Mouse (Mus musculus) heart, postnatal 36 days (tissue): ENCODE results near the gene Vegfa. TPM values are rescaled to one million over a fixed set of nuclear protein-coding genes. Genes with fewer than 3 reads are reported as not detected.

Source experiments
- DNase-seq, 2 experiments: peaks; one replicate each; pipeline ENCODE4 v3.0.0; 2021 to 2022
- intact Hi-C: fragments of 180-260 bp; cut with DNase I; formaldehyde crosslinking; loops from one replicate; pipeline ENCODE4 v1.15.1; 2025
- total RNA-seq, 2 experiments: library from RNA; stranded (reverse); gene quantifications; 2 replicates each; pipeline ENCODE4 v1.2.3; 2021

Gene Vegfa
- total RNA-seq, 2 experiments from 2014 or later = 203 to 277 TPM

DNA sequence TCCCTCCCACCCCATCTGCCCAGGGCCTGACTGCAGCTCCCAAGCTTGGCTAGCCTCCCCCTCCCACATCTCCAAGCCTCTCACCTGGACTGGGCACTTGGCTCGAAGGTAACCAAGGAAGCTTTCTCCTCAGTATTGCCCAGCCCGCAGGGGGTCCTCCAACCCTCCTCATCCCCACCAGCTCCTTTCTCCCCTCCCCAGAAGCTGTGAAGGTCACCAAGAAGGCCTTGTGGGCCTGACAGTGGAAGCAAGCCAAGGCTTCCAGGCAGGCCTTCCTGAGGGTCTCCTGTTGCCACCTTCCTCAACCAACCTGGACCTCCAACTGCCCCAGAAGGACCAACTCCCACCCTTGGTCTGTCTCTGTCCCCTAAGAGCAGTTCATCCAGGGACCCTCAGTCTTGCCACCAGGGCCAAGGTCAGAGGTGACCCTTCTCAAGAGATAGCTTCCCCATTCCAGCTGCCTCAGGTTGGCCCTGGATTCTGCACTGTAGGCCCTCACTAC is 3.1 kb downstream of the Vegfa start:
- intact Hi-C loops = no loop called here
- DNase-seq = no peak

DNA sequence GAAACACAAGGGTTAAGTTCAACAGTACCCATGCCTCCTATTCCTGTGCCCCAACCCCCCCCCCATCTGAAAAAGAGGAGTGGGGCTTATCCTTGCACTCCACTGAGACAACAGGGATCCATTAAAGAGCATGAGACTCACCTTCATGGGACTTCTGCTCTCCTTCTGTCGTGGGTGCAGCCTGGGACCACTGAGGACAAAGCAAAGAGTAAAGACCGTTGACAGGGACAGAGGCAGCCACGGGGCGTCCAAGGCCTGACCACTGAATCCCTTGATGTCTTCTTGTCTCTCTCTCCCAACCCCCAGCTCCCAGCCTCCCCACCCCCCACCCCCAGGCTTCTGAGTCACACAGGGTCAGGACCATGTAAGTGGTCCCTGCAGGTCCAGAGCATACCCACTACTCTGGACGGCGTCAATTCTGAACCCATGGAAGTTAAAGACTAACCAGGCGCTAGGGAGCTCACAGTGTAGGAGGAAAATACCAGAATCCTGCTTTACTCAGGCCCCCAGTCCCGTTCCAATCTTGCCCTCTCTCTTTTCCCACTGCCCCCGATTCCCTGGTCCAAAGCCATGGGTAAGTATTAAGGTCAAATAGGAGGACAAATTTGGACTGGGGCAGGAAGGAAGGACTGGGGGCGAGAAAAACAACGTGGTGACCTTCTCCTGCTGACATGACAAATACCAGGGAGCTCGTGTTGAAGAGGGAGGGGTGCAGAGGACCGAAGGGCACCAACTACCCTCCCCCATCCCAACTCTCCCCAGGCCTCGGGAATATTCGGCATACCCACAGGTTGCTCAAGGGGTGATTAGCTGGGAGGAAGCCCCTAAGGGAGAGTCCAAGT is 3.7 kb downstream of the Vegfa start:
- DNase-seq = no peak

DNA sequence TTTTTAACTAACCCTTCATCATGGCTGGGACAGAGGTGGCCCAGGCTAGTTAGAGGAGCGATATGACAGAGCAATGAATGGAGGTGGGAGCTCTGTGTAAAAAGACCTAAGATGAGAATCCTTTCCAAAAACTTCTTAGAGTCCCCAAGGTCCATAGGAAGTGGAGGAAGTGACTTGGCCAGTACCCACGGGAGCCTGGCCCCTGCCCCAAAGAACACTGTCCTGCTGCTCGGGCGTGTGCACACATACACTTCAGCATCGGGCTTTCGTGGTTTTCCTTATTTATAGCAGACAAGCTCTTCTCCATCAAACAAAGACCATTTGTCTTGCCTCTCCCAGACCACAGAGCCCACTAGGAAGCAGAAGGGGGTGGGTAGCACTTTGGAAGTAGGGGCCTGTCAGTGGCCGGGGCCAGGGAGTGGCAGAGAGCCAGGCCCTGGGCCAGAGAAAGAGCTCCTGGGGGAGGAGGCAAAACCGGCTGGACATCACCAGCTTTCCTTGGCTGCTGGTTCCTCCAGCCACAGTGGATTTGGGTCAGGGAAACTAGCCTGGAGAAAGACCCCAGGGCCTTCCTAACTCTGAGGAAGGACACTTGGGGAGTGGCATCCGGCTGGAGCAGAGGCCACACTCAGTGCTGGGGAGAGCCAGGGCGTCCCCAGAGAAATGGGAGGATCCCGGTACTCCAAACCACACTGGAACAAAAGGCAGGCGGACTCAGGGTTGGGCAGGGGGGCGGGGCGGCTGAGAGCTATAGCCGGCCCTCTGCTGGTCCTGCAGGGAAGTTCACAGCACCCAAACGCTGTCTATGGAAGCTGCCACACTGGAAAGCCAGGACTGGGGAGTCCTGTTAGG is 4.9 kb downstream of the Vegfa start:
- intact Hi-C loops = loop anchor here (1.0 kb wide), 1 partner anchor 142 kb away; no protein-coding TSS in a partner anchor
- peak; percentile 76 to 78 for DNase-seq

More for the DNA sequence above, 3.7 kb downstream of the Vegfa start:
- intact Hi-C loops = no loop called here

DNA sequence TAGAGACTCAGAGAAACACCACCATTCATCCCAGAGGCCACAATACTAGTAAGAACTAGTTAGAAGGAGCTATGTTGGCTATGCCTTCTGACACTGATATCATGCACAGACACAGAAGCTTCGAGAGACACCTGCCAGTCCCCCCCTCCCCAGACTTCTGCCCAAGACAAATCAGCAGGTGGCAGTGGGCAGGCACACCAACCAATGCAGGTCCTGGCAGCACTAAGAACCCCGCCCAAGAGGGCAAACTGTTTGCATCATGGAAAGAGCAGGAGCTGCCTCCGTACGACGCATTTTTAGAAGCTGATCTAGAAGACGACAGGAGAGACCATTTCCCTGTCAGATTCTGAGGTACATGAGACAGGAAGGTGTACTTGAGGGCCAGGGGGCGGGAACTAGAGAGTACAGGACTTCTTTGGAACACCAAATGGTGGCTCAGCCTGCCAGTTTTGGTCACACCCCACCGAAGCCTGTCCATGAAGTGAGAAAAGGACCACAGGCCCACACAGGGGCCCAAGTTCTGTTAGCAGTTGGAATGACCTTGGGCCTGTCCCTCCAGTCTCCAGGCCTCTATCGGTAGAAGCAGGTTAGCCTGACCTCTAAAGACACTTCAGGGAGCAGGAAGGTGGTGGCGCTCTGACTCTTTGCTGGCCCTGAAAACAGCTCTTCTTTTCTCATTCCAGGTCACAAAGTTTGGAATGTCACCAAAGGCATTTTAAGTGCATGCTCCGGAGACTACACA is 6.1 kb downstream of the Vegfa start:
- no peak for DNase-seq
- intact Hi-C loops = no loop called here

DNA sequence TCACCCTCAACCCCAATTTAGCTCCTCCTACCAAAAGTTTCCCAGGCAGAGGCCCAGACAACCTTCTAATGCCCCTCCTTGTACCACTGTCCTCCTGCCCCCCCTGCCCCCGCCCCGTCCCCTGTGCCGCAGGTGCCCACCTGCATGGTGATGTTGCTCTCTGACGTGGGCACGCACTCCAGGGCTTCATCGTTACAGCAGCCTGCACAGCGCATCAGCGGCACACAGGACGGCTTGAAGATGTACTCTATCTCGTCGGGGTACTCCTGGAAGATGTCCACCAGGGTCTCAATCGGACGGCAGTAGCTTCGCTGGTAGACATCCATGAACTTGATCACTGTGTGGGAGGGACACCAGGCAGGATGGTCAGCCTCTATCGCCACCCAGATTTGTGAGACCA is 7.0 kb downstream of the Vegfa start:
- intact Hi-C loops = no loop called here

DNA sequence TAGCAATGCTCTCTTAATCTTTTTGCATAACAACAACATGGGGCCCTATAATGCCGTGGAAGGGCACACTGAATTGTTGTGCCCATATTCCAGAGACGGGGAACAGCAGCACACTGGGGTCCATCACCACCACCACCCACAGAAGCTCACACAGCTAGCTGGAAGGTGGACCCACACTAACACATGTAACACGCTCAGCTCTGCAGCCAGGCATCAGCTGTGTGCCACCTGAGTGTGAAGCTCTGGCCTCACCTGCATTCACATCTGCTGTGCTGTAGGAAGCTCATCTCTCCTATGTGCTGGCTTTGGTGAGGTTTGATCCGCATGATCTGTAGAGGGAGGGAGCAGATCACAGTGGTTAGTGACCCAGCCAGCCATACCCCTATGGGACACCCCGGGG is 8.0 kb downstream of the Vegfa start:
- intact Hi-C loops = no loop called here
- no peak for DNase-seq

More for the DNA sequence above, 7.0 kb downstream of the Vegfa start:
- no peak for DNase-seq

DNA sequence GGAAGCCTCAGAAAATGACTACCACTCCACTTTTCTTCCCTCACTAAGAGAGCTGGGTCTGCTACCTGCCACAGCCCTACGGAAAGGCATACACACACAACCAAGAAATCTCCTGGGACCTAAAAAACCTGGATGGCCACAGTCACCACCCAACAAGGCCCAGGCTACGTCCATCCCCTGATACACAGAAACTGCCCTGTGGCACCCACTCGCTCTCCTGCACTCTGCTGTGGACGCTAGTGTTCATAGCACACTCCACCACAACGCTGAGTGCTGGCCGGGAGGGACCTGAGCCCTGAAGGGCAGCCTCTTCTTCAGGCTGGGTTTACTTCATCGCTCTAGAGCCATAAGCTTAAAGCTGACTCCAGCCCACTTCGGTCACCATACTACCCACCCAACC is 8.6 kb downstream of the Vegfa start:
- DNase-seq = no peak

DNA sequence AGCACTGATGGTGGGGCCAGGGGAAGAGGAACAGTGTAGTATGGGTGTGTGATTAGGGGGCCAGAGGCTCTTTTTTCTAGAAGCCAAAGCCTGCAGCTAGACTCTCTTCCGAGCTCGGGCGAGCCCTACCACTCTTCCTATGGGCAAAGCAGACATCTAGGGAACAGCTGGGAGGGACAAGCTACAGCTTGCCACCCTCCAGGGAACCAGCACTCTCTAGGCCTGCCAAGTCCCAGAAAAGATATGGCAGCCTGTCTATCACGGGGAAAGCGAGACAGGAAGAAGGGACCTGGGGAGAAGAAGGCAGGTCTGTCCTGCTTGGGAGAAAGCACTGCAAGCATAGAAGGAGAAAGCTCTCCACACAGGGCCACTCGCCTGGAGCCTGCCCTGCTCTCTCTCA is 9.2 kb downstream of the Vegfa start:
- no peak for DNase-seq
- intact Hi-C loops = no loop called here

More for the DNA sequence above, 8.6 kb downstream of the Vegfa start:
- intact Hi-C loops = no loop called here

DNA sequence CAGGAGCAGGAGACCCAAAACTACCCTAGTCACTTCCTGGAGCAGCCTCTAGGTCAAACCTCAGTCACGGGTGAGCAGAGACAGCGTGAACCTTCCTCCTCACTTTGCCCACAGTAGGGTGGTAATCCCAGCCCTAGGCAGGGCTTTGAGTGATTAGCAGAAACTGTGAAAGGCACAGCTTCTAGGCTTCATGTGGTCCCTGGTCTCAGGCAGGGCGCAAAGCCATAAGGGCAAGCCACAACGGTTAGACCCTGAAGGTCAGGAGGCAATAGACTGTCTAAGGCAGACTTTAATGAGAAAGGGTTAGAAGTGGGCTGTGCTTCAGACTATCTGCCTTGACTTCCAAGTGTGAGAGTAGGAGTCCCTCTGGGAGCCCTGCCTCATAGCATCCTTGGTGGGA is 9.7 kb downstream of the Vegfa start:
- DNase-seq = no peak
- intact Hi-C loops = no loop called here

DNA sequence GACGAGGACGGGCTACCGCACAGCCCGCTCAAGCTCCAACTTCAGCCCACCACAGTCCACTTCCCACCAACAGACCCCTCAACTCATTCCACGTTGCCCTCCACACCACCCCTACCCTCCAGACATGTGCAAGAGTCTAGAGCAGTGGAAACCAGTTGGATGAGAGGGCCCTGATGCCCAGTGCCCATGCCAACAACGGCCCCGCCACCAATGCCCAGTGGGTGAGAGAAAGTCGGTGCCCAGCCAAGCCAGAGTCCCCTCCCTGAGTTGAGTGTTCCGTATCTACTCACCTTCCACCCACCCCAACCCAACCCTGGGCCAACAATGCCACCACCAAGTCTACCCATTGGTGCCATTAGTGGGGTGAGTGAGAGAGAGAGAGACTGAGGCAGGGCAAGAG is 10.4 kb downstream of the Vegfa start:
- no peak for DNase-seq
- intact Hi-C loops = no loop called here

DNA sequence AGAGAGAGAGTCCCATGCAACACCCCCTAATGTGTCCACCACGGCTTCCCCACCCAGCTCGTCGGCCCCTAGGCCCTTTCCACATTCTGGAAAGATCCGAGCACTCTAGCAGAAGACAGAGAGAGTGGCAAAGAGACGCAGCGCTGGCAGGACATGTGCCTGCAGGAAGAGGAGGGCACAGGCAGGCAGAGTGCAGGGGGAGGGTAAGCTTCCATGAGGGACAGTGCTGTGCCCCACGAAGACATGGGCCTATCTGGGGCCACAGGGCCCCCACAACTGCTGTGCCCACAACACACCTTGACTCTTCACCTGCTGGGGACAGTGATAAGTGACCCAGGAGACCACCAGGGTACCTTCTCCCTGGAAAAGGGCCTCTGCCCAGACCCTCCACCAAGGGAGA is 11.0 kb downstream of the Vegfa start:
- no peak for DNase-seq
- intact Hi-C loops = no loop called here

DNA sequence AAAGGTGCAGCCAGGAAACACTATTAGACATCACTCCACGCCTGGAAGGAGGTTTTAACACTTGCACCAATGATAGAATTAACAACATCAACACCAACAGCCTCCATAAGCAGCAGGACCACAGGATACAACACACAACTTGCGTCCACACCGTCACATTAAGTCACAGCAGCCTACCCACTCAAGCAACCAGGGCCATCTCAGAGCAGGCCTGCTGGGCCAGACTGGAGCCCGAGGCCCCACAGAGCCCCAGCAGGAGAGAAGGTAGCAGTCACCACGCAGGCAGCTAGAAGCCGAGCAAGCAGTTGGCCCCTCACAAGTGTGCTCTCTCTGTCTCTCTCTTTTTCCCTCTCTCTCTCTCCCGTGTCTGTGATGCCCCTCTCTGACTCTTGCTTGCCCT is 11.6 kb downstream of the Vegfa start:
- no peak for DNase-seq
- intact Hi-C loops = no loop called here

DNA sequence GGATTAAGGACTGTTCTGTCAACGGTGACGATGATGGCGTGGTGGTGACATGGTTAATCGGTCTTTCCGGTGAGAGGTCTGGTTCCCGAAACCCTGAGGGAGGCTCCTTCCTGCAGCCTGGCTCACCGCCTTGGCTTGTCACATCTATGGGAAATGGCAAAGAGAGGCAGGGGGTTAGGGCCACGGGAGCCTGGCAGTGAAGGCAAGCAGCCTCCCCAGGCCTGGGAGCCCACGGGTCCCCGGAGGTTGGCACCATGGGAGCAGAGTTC is 13.5 kb downstream of the Vegfa start:
- no peak for DNase-seq
- intact Hi-C loops = no loop called here

DNA sequence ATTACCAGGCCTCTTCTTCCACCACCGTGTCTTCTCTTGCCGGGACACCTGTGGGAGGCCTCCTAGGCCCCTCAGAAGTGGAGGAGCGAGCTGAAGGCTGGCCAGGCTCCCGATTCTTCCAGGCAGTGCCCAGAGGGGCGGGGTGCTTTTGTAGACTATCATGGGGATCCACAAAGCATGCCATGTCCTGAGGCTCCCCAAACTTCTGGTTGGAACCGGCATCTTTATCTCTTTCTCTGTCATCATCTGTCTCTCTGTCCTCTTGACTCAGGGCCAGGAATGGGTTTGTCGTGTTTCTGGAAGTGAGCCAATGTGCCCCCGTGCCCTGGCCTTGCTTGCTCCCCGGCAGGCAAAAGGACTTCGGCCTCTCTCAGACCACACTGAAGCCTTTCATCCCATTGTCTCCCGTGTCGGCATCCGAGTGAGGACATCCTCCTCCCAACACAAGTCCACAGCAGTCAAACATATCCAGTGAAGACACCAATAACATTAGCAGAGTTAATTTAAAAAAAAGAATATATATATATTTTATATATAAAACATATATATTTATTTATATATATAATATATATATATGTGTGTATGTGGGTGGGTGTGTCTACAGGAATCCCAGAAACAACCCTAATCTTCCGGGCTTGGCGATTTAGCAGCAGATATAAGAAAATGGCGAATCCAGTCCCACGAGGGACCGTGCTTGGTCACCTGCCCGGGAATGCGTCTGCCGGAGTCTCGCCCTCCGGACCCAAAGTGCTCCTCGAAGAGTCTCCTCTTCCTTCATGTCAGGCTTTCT is 14.0 kb downstream of the Vegfa start:
- DNase-seq = no peak
- intact Hi-C loops = no loop called here

DNA sequence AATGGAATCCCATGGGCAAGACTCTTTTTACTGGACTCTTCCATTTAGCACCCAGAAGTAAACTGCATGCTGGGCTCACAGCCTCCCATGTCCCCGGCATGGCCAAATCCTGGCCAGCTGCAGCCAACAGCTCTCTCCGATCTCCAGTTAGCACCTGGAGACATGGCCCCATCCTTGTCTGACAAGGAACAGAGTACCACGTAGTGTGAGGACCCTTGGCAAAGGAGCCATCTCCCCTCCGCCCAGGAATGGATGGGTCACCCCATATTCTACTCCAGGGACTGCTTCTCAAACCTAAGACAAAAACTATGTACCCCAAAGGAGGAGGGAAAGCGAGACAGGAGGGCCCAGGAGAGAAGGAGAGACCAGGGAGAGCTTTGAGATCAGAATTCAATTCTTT is 15.6 kb downstream of the Vegfa start:
- intact Hi-C loops = no loop called here
- no peak for DNase-seq

DNA sequence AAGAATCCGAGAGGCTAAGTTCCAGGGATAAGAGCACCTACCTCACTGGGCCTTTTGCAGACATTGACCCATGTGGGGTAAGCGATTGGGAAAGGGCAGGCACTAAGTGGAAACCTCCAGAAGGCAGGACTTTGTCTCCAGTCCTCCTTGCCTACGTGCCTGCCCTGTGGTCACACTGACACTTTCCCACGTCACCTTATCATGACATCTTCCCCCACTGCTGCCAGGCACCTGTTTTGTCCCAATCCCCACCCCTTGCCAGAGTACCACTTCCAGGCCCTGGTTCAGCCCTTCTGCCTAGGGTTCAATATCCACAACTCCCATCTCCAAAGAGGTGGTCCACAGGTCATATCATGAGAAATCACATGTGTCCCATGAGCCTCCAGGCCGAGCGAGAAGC is 16.2 kb downstream of the Vegfa start:
- intact Hi-C loops = no loop called here
- DNase-seq = no peak

DNA sequence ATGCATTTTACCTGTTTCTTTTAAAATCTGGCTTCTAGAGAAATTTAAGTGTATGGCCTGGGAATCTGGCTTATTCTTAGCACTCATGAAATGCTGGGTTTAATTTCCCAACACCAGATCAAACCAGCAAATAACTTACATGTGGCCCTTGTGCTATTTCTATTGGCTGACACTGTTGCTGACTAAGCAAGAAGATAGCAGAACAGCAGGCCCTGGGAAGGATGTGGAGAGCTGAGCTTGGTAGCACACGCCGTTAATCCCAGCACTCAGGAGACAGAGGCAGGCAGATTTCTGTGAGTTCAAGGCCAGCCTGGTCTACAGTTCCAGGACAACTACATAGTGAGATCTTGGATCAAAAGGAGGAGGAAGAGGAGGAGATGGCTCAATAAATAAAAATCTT is 17.2 kb downstream of the Vegfa start:
- no peak for DNase-seq
- intact Hi-C loops = no loop called here

DNA sequence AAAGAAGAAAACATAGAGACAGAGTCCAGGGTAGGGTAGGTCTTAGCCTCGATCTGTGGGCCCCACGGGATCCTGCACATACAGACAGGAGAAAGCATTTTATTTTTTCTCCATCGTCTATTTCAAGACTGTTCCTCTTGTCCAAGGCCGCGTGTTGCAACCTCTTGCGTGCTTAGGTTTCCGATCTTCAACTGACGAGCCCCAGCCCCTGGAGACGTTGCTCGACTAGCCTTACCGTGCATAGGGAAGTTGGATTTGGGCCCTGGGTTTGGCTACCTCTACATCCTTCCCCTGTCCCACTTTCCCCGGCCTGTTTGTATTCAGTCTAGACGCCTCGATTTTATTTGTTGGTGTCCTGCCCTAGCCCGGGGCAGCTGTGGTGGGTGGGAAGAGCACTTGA is 18.6 kb downstream of the Vegfa start:
- intact Hi-C loops = no loop called here
- DNase-seq = no peak

DNA sequence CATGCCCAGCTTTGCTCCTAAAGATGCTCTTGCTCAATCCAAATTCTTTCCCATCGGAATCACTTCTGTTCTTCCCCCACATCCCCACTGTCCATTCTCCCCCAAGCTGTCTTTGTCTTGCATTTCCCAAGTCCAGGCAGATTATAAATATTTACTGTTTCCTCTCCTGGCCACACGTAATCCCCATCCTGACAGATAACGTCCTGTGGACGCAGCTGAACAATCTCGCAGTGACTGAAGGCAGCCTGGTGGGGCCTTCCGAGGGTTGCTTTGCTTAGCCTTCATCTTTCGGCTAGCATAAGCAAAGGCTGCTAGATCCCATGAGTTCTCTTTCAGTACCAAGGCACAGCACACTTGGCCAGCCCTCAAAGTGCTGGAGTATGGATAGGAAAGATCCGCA is 20.0 kb downstream of the Vegfa start:
- DNase-seq = no peak
- intact Hi-C loops = no loop called here

DNA sequence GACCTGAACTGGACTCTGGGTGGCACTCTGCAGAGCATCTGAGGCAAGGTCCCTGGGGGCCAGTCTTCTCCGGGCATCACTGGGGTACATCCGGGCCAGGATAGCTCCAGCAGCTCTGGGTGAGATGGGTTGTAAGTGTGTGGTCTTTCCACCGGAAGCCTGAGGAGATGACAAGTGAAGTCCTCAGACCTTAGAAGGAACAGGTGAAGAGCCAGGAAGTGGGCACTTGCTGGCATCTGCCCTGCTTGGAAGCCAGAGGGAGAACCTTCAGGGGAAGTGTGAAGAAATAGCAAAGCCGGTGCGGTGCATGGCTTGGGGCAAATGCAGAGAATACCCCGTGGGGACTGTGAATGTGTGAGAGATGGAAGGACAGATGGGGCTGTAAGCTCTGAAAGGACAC is 21.7 kb downstream of the Vegfa start:
- DNase-seq = no peak
- intact Hi-C loops = no loop called here
